Mouse (Mus musculus) limb, embryonic 11.5 days (tissue): ENCODE data around the gene Nol7. TPM values are rescaled to one million over a fixed set of nuclear protein-coding genes. Genes with fewer than 3 reads are reported as not detected.
A peak's percentile ranks its signal among the peaks of the same experiment; 100 is the strongest.

ENCODE experiments used
- ATAC-seq: fragments of 200-750 bp; cut with Nextera tagmentation; 2 replicates; pipeline ENCODE4 v1.8.0; 2017; ENCODE audit warnings: low read depth; ENCODE audit not compliant: insufficient number of reproducible peaks, low FRiP score, low TSS enrichment
- DNase-seq: peaks from one replicate; pipeline ENCODE4 v3.0.0-alpha.2; 2015; ENCODE audit warnings: low spot score
- H3K27ac ChIP-seq: fragments of 300-500 bp; sonication (generic); replicated peaks from 2 replicates; pipeline ENCODE4 v1.5.1; 2014; ENCODE audit warnings: low read depth, mild to moderate bottlenecking, low read length
- H3K27me3 ChIP-seq: fragments of 300-500 bp; sonication (generic); 2 replicates; pipeline ENCODE4 v1.6.1; 2014; ENCODE audit warnings: mild to moderate bottlenecking, low read length, mixed read lengths; ENCODE audit not compliant: control insufficient read depth, insufficient read depth
- H3K36me3 ChIP-seq: fragments of 300-500 bp; sonication (generic); 2 replicates; pipeline ENCODE4 v1.6.1; 2014; ENCODE audit warnings: mild to moderate bottlenecking, low read length, moderate library complexity, mixed read lengths; ENCODE audit not compliant: control insufficient read depth, insufficient read depth
- H3K4me1 ChIP-seq: fragments of 300-500 bp; sonication (generic); 2 replicates; pipeline ENCODE4 v1.6.1; 2014; ENCODE audit warnings: low read length, mixed read lengths; ENCODE audit not compliant: control insufficient read depth, insufficient read depth
- H3K4me2 ChIP-seq: fragments of 300-500 bp; sonication (generic); 2 replicates; pipeline ENCODE4 v1.6.1; 2014; ENCODE audit warnings: low read depth, mild to moderate bottlenecking, moderate library complexity; ENCODE audit not compliant: severe bottlenecking
- H3K4me3 ChIP-seq: fragments of 300-500 bp; sonication (generic); 2 replicates; pipeline ENCODE4 v1.5.1; 2014; ENCODE audit warnings: low read depth, low read length
- H3K9ac ChIP-seq: fragments of 300-500 bp; sonication (generic); 2 replicates; pipeline ENCODE4 v1.6.1; 2014; ENCODE audit warnings: mild to moderate bottlenecking, low read length
- H3K9me3 ChIP-seq: fragments of 300-500 bp; sonication (generic); 2 replicates; pipeline ENCODE4 v1.6.1; 2016; ENCODE audit warnings: low read length; ENCODE audit not compliant: control insufficient read depth
- WGBS: fragments of 180-500 bp; shearing (Covaris S2); extraction: QIAGEN DNeasy Blood & Tissue Kit; methylation state at CpG from one replicate; pipeline ENCODE4 v1.1.7; 2014; 5-methylcytosine and 5-hydroxymethylcytosine counted together
- polyA plus RNA-seq: library from polyadenylated mRNA; unstranded; fragments of >200 nt; fragmentation: Nextera tagmentation; extraction: Ambion mirVana; gene quantifications from 2 replicates; pipeline ENCODE4 v1.2.1, GENCODE M21; 2014

Gene Nol7
- polyA plus RNA-seq, 1 experiment from 2014 or later: 171 TPM

DNA sequence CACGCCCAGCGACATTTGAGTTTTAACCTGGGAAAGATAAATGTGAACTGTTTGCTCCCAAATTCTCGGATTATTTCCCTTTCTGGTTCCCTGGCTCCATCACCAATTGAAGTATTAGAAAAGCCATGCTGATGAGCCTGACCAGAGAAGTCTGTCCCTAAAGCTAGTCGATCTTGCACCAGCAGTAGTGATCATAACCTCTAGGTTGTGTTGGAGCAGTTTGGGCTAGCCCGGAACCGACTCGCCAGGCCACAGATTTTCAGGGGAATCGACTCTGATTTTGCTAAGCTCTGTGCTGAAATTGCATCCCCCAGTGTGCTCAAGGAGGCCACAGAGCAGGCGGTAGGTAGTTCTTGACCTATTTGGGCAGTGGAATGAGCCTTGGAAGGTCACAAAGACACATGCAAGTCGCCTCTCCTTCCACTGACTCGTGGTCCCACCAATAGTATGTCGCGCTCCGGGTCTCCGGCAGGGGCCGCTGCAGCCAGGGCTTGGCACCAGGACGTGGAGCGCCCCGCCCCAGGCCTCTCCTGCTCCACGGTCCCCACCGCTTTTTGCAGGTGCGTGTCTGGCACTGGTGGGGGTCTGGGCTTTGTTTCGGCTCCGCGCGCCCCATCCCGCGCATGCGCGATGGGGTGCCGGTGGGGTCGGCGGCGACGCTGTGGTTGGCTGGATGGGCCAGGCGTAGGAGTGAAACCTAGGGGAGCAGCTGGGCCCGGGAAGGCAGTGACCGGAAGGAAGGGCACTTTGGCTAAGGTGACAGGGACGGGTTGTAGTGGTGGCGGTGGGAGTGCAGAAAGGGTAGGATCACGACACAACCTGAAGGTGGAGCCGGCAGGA lies 33.0 kb upstream of the Nol7 start, which contains the start of gene Sirt5:
TSS of gene Sirt5 (plus strand) at position 512 of the 840 bp plus-strand sequence.
- Histone ChIP-seq H3K27me3 (no peaks in the 10 kb centered on the region), H3K4me3 (peak within 1 kb of the TSS; percentile 68), H3K9me3 (no peaks in the 10 kb centered on the region), H3K4me2 (peak within 1 kb of the TSS; percentile 74), H3K4me1 (no peaks in the 10 kb centered on the region), H3K27ac (peak within 1 kb of the TSS; percentile 52; the same call in 1 of the 2 replicates), H3K36me3 (no peaks in the 10 kb centered on the region), H3K9ac (peak within 1 kb of the TSS; percentile 83)
- DNase-seq (peak; percentile 97), ATAC-seq (peak; percentile 96)
- 15% methylated on average over 42 of the region's 42 CpGs for WGBS

GRCm38 (mm10) chr13:43365825-43366184 lies 32.4 kb upstream of the Nol7 start:
- no peaks in the 10 kb centered on the region for H3K4me1 ChIP-seq
- 9% methylated on average over 11 of the region's 11 CpGs for WGBS
- H3K9me3 ChIP-seq: no peaks in the 10 kb centered on the region
- peak overlapping the region; percentile 52; the same call in 1 of the 2 replicates for H3K27ac ChIP-seq
- H3K36me3 ChIP-seq: no peaks in the 10 kb centered on the region
- no peak for DNase-seq
- peak; percentile 52; the same call in 1 of the 2 replicates for ATAC-seq
- H3K4me2 ChIP-seq: peak overlapping the region; percentile 74
- H3K4me3 ChIP-seq: peak overlapping the region; percentile 68
- no peaks in the 10 kb centered on the region for H3K27me3 ChIP-seq
- peak overlapping the region; percentile 83 for H3K9ac ChIP-seq

DNA sequence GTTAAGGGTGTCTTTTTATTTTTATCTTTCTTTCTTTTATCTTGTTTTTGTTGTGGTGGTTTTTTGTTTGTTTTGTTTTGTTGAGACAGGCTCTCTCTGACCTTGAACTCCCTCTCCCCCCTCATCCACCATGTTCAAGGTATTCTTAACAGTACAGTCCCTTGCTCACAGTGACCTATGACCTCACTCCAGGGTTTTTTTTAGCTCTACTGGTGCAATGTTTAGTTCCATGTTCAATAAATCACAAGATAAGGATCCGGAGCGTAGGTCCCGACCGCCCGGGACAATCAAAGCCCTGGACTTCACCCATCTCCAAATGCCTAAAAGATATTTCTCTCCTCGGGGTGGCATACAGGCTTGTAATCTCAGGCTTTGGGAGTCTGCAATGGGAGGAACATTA lies 28.1 kb upstream of the Nol7 start:
- no peak overlapping the region for H3K4me2 ChIP-seq
- no peak overlapping the region for H3K9ac ChIP-seq
- H3K36me3 ChIP-seq: peaks cover 8% of the 10 kb centered on the region
- no peak for DNase-seq
- no peaks in the 10 kb centered on the region for H3K27me3 ChIP-seq
- no peak overlapping the region for H3K27ac ChIP-seq
- no peak overlapping the region for H3K4me3 ChIP-seq
- H3K9me3 ChIP-seq: 0 out of 2 replicates have a peak, but pooled peaks cover 3% of the 10 kb centered on the region
- no peak for ATAC-seq
- no peaks in the 10 kb centered on the region for H3K4me1 ChIP-seq
- 91% methylated on average over 6 of the region's 6 CpGs for WGBS

- DNase-seq (no peak), ATAC-seq (no peak)
- Histone ChIP-seq H3K4me1 (no peaks in the 10 kb centered on the region), H3K27ac (no peak overlapping the region), H3K9ac (no peak overlapping the region), H3K4me2 (no peak overlapping the region), H3K27me3 (no peaks in the 10 kb centered on the region), H3K9me3 (0 out of 2 replicates have a peak, but pooled peaks cover 3% of the 10 kb centered on the region), H3K36me3 (peaks cover 11% of the 10 kb centered on the region), H3K4me3 (no peak overlapping the region)
- 87% methylated on average over 1 of the region's 1 CpGs for WGBS
These were observed 25.3 kb upstream of the Nol7 start for GRCm38 (mm10) chr13:43372892-43373291.

GRCm38 (mm10) chr13:43374205-43374604 lies 24.0 kb upstream of the Nol7 start:
- H3K4me1 ChIP-seq: no peaks in the 10 kb centered on the region
- no peak overlapping the region for H3K9ac ChIP-seq
- H3K4me3 ChIP-seq: no peak overlapping the region
- H3K27me3 ChIP-seq: no peaks in the 10 kb centered on the region
- H3K27ac ChIP-seq: no peak overlapping the region
- DNase-seq (no peak), ATAC-seq (no peak)
- peaks cover 11% of the 10 kb centered on the region for H3K36me3 ChIP-seq
- 0 out of 2 replicates have a peak, but pooled peaks cover 3% of the 10 kb centered on the region for H3K9me3 ChIP-seq
- no peak overlapping the region for H3K4me2 ChIP-seq
- WGBS: 87% methylated on average over 10 of the region's 10 CpGs

DNA sequence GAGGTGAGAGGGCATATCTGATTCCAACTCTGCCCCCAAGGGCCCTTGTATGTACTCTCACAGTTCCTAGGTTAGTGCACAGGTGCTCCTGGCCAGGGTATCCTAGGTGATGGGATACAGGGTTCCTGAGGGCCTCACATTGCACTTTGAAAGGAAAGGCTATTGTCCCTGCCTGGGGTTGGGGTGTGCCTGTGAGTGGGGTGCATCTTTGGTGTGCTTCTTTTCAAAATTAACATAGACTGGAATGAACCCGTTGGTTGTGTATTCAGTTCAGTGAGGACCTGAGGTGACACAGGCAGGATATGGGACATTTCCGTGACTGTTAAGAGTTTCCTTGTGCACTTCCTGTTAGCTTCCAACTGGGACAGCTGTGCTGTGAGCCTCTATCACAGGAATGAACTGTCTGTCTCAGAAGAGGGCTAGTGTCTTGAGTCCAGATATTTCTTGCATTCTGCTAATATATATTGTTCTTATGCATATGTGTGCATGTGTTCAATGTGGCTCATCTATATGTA lies 23.2 kb upstream of the Nol7 start:
- Histone ChIP-seq H3K4me1 (no peaks in the 10 kb centered on the region), H3K9ac (no peak overlapping the region), H3K27ac (no peak overlapping the region), H3K4me2 (no peak overlapping the region), H3K4me3 (no peak overlapping the region), H3K27me3 (no peaks in the 10 kb centered on the region), H3K9me3 (0 out of 2 replicates have a peak, but pooled peaks cover 3% of the 10 kb centered on the region), H3K36me3 (peaks cover 11% of the 10 kb centered on the region)
- ATAC-seq (no peak), DNase-seq (no peak)
- WGBS: 71% methylated on average over 2 of the region's 2 CpGs

DNA sequence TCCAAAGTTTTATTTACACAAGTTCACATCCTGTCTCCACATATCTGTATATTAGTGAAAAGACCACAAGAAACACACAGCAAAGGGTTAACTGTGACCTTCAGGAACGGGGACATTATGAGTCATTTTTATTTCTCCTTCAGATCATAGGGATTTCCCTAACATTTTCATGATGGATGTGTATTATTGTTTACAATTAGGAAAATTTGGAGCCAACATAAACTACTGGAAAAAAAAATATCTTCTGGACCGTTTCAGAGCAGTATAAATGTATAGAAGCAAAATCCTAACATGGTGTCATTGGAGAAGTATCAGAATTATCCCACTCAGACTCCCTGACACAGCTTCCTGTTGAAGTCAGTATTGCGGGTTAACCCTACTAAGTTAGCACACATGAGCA lies 18.2 kb upstream of the Nol7 start:
- DNase-seq (no peak), ATAC-seq (no peak)
- Histone ChIP-seq H3K9ac (no peak overlapping the region), H3K9me3 (no peaks in the 10 kb centered on the region), H3K27ac (no peak overlapping the region), H3K4me2 (no peak overlapping the region), H3K27me3 (no peaks in the 10 kb centered on the region), H3K36me3 (peaks cover 3% of the 10 kb centered on the region; the same call in 1 of the 2 replicates), H3K4me1 (no peaks in the 10 kb centered on the region), H3K4me3 (no peak overlapping the region)
- 89% methylated on average over 3 of the region's 3 CpGs for WGBS

DNA sequence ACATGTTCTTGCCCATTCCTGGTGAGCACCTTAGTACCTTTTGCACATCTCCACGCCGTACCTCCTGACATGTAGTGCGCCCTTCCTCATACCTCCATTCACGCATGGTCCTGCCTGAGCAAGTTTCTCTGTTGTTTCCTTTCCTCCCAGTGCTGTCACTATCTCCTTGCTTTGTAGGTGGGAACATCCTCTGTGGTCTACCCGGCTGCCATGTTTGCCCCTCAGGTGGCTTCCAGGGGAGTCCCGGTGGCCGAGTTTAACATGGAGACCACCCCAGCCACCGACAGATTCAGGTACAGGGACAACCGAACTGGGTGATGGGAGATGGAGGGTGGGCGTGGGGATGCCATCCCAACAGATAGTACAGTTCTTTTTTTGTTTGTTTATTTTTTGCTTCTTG lies 12.9 kb upstream of the Nol7 start:
- Histone ChIP-seq H3K36me3 (no peaks in the 10 kb centered on the region; the same call in 1 of the 2 replicates), H3K27ac (no peak overlapping the region), H3K4me3 (no peak overlapping the region), H3K4me1 (no peaks in the 10 kb centered on the region), H3K27me3 (no peaks in the 10 kb centered on the region), H3K4me2 (no peak overlapping the region), H3K9me3 (no peaks in the 10 kb centered on the region), H3K9ac (no peak overlapping the region)
- 95% methylated on average over 10 of the region's 10 CpGs for WGBS
- no peak for ATAC-seq
- no peak for DNase-seq
